Mouse (Mus musculus): ENCODE results near the gene Klk8. TPM values are rescaled to one million over a fixed set of nuclear protein-coding genes. Genes with fewer than 3 reads are reported as not detected.

Gene Klk8
- total RNA-seq, 1 experiment from 2014 or later = 4.1 TPM

Other genes starting within 250 kb of the Klk8 start
- 3.3 and 3.7 TPM in 2 replicates for gene Zfp658, start 235.3 kb upstream of the Klk8 start, total RNA-seq (2017)
- 9.1 and 9.7 TPM in 2 replicates for gene Zfp719, start 218.0 kb upstream of the Klk8 start, total RNA-seq (2017)
- 0.23 and 1.6 TPM in 2 replicates for gene Zfp819, start 190.4 kb upstream of the Klk8 start, total RNA-seq (2017)
- 1.0 TPM in 1 of 2 replicates, not detected in the other for gene Ceacam18, start 162.9 kb upstream of the Klk8 start, total RNA-seq (2017)
- gene Siglece, start 137.4 kb upstream of the Klk8 start, total RNA-seq (2017) = 135 and 136 TPM in 2 replicates
- gene Ctu1, start 125.6 kb upstream of the Klk8 start, total RNA-seq (2017) = 1.9 and 2.8 TPM in 2 replicates
- not detected in 2 replicates for gene Klk14, start 107.2 kb upstream of the Klk8 start, total RNA-seq (2017)
- not detected in 2 replicates for gene Klk13, start 85.0 kb upstream of the Klk8 start, total RNA-seq (2017)
- not detected in 2 replicates for gene Klk12, start 28.7 kb upstream of the Klk8 start, total RNA-seq (2017)
- not detected in 2 replicates for gene Klk11, start 23.0 kb upstream of the Klk8 start, total RNA-seq (2017)
- 0.35 TPM in 1 of 2 replicates, not detected in the other for gene Klk10, start 16.5 kb upstream of the Klk8 start, total RNA-seq (2017)
- not detected in 2 replicates for gene Klk9, start 5.7 kb upstream of the Klk8 start, total RNA-seq (2017)
- not detected in 2 replicates for gene Klk7, start 13.7 kb downstream of the Klk8 start, total RNA-seq (2017)
- gene Klk6, start 26.9 kb downstream of the Klk8 start, total RNA-seq (2017) = not detected in 2 replicates
- not detected in 2 replicates for gene Klk5, start 44.4 kb downstream of the Klk8 start, total RNA-seq (2017)
- not detected in 2 replicates for gene Klk4, start 83.6 kb downstream of the Klk8 start, total RNA-seq (2017)
- gene Klk15, start 136.2 kb downstream of the Klk8 start, total RNA-seq (2017) = not detected in 2 replicates
- gene Klk1b8, start 153.1 kb downstream of the Klk8 start, total RNA-seq (2017) = not detected in 2 replicates
- not detected in 2 replicates for gene Klk1b1, start 169.2 kb downstream of the Klk8 start, total RNA-seq (2017)
- gene Klk1b9, start 178.5 kb downstream of the Klk8 start, total RNA-seq (2017) = not detected in 2 replicates
- not detected in 2 replicates for gene Klk1b11, start 198.3 kb downstream of the Klk8 start, total RNA-seq (2017)
- gene Klk1b26, start 214.6 kb downstream of the Klk8 start, total RNA-seq (2017) = not detected in 2 replicates